Mouse (Mus musculus) B cell, adult (primary cell): Measurements from ENCODE around the gene Nfya. TPM values are rescaled to one million over a fixed set of nuclear protein-coding genes. Genes with fewer than 3 reads are reported as not detected.

Source experiments
- total RNA-seq: library from RNA; stranded (reverse); gene quantifications from 4 replicates; pipeline ENCODE4 v1.2.4, GENCODE M21; 2023; ENCODE audit not compliant: inconsistent age

Nfya gene
- 92.9 to 116 TPM (median 111 TPM) in 4 replicates for total RNA-seq

DNA sequence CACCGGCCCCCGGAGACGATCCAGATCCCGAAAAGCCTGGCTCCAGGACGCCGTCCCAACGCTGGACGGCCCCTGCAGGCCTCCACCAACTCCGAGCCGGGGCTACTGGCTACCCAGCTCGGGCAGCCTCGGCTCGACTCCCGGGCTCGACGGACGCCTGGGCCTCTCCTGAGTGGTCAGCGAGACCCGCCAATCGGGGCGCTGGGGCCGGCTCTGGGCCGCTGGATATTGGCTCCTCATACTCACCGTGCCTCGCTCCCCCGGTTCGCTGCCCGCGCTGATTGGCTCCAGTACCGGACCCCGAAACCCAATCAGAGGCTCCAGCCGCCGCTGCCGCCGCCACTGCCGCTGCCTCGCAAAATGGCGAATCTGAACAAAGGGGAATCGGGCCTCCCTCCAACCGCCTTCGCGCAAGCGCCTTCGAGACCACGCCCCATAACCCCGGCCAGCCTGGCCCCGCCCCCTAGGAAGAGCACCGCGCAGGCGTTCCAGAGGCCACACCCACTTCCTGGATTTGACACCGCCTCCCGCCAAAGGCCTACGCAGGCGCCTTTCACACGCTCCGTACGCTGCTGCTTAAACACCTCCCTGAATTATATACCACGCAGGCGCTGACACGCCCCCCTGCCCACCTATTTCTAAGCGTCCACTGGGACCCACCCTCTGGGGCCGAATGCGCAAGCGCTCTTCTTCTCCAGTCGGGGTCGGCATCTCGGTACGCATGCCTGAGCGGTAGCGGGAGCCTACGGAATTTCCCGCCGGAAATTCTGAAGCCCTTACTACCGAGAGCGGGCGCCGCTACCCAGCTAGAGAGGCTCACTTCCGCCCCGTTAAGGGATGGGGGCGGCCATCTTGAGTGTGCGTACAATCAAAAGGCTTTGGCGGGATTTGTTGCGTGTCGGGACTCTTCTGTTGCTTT is at the start of gene Nfya, which contains the start of gene Oard1:
Gene Nfya, minus strand, starts transcription at position 527 of the 919 bp plus-strand sequence.
Gene Oard1, plus strand, starts transcription at position 635 of the 919 bp plus-strand sequence.

GRCm38 (mm10) chr17:48454688-48455087 is 45.0 kb upstream of the Nfya start, which contains the start of gene Unc5cl:
TSS of gene Unc5cl (plus strand) at chr17:48454901.

GRCm38 (mm10) chr17:48451353-48451675 is 41.6 kb upstream of the Nfya start, which contains the start of gene Tspo2:
TSS of gene Tspo2 (minus strand) at chr17:48451522.

GRCm38 (mm10) chr17:48432158-48432980 is 22.7 kb upstream of the Nfya start, which contains the start of gene Apobec2:
TSS of gene Apobec2 (minus strand) at chr17:48432930.

DNA sequence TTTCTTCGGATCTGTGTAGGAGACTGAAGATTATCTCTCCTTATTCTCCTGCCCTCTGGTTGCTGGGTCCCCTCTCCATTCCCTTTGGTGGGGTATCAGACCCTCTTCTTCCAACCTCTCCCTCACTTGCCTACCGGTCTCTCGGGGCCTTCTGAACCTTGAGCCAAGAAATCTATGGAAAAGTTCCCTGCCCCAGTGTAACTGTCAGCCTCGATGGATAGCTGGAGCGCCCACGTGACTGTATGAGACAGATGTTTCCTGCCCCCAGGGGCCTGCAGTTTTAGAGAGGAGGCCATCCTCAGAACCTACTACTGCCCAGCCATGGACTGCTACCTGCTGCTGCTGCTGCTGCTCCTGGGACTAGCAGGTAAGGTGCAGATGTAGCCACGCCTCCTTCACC is 50.1 kb downstream of the Nfya start, which contains the start of gene Treml1:
Gene Treml1, plus strand, starts transcription at position 301 of the 400 bp plus-strand sequence.

GRCm38 (mm10) chr17:48346231-48346630 is 63.5 kb downstream of the Nfya start, which contains the start of gene Trem2:
TSS of gene Trem2 (plus strand) at chr17:48346401.

Other genes starting within 250 kb of the Nfya start
- 0.30 to 0.75 TPM (median 0.32 TPM) in 3 of 4 replicates, not detected in the other for gene A530064D06Rik, start 242.6 kb downstream of the Nfya start, total RNA-seq
- 1.1 to 2.7 TPM (median 2.2 TPM) in 4 replicates for gene Trem1, start 177.1 kb downstream of the Nfya start, total RNA-seq
- gene Trem3, start 162.1 kb downstream of the Nfya start, total RNA-seq: not detected in 4 replicates
- 2.1 to 4.2 TPM (median 3.4 TPM) in 4 replicates for gene Treml4, start 145.6 kb downstream of the Nfya start, total RNA-seq
- gene Treml2, start 110.4 kb downstream of the Nfya start, total RNA-seq: 169 to 178 TPM (median 175 TPM) in 4 replicates
- 6.0 to 10.3 TPM (median 7.3 TPM) in 4 replicates for gene B430306N03Rik, start 93.8 kb downstream of the Nfya start, total RNA-seq
- gene Trem2, start 63.5 kb downstream of the Nfya start, total RNA-seq: not detected in 4 replicates
- gene Treml1, start 50.0 kb downstream of the Nfya start, total RNA-seq: not detected in 4 replicates
- 38.8 to 49.1 TPM (median 46.5 TPM) in 4 replicates for gene Oard1, start 108 bp upstream of the Nfya start, total RNA-seq
- 0.35 to 1.4 TPM (median 0.55 TPM) in 4 replicates for gene Apobec2, start 23.0 kb upstream of the Nfya start, total RNA-seq
- gene Tspo2, start 41.6 kb upstream of the Nfya start, total RNA-seq: not detected in 4 replicates
- gene Unc5cl, start 45.0 kb upstream of the Nfya start, total RNA-seq: 3.5 to 5.6 TPM (median 4.6 TPM) in 4 replicates